Mouse (Mus musculus) hindbrain, embryonic 10.5 days (tissue): ENCODE data around the gene Dok7. TPM values are rescaled to one million over a fixed set of nuclear protein-coding genes. Genes with fewer than 3 reads are reported as not detected.
A peak's percentile ranks its signal among the peaks of the same experiment; 100 is the strongest.

Experiments
- DNase-seq: peaks from one replicate; pipeline ENCODE4 v3.0.0-alpha.2; 2017; ENCODE audit warnings: low spot score
- H3K27ac ChIP-seq: fragments of 300-500 bp; sonication (generic); 2 replicates; pipeline ENCODE4 v1.5.1; 2016; ENCODE audit warnings: mild to moderate bottlenecking, moderate library complexity
- H3K27me3 ChIP-seq: fragments of 300-500 bp; sonication (generic); 2 replicates; pipeline ENCODE4 v1.6.1; 2016; ENCODE audit warnings: mild to moderate bottlenecking; ENCODE audit not compliant: poor library complexity, insufficient read depth, severe bottlenecking
- H3K36me3 ChIP-seq: fragments of 300-500 bp; sonication (generic); 2 replicates; pipeline ENCODE4 v1.6.1; 2016; ENCODE audit warnings: mild to moderate bottlenecking, moderate library complexity
- H3K4me1 ChIP-seq: fragments of 300-500 bp; sonication (generic); replicated peaks from 2 replicates; pipeline ENCODE4 v1.6.1; 2016; ENCODE audit warnings: mild to moderate bottlenecking
- H3K4me3 ChIP-seq: fragments of 300-500 bp; sonication (generic); 2 replicates; pipeline ENCODE4 v1.5.1; 2016; ENCODE audit warnings: mild to moderate bottlenecking, moderate library complexity
- H3K9me3 ChIP-seq: fragments of 300-500 bp; sonication (generic); 2 replicates; pipeline ENCODE4 v1.6.1; 2016; ENCODE audit warnings: mild to moderate bottlenecking, moderate library complexity
- WGBS: fragments of 180-500 bp; shearing (Covaris S2); methylation state at CpG from one replicate; pipeline ENCODE4 v1.1.7; 2016; 5-methylcytosine and 5-hydroxymethylcytosine counted together
- polyA plus RNA-seq: library from polyadenylated mRNA; unstranded; fragments of >200 nt; fragmentation: Nextera tagmentation; extraction: Ambion mirVana; gene quantifications from 2 replicates; pipeline ENCODE4 v1.2.1, GENCODE M21; 2016

Gene Dok7
- polyA plus RNA-seq, result 0.30 and 0.52 TPM in 2 replicates

- peak within 1 kb of the TSS; percentile 71 for H3K27ac ChIP-seq
- no peaks in the 10 kb centered on the region for H3K36me3 ChIP-seq
- peaks cover 29% of the 10 kb centered on the region for H3K4me1 ChIP-seq
- H3K4me3 ChIP-seq, result peak within 1 kb of the TSS; percentile 69
- WGBS, result under 1% methylated on average over 74 of the region's 74 CpGs
- peak; percentile 46 for DNase-seq
- peaks cover 61% of the 10 kb centered on the region for H3K27me3 ChIP-seq
- no peaks in the 10 kb centered on the region for H3K9me3 ChIP-seq
Observed at GRCm38 (mm10) chr5:35056604-35057432, at the start of gene Dok7. Gene Dok7 (plus strand): TSS chr5:35056766.

DNA sequence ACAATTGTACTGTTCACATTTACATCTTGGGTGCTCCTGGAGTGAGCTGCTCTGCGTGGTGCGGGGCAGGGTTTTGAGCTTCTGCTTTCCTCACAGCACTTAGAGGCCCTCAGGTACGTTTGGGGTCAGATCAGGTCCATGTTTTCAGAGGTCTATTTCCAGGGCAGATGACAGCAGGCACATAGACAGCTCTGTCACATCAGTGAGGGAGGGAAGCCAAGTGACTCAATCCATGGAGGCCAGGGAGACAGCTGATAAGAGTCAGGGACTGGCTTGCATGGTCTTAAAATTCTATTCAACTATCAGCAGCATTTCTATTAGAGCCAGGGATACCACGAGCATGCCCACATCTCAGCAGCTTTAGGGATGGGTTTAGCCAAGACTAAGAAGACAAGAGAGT, 47.4 kb upstream of the Dok7 start:
- 93% methylated on average over 4 of the region's 4 CpGs for WGBS
- no peaks in the 10 kb centered on the region for H3K27me3 ChIP-seq
- peaks cover 11% of the 10 kb centered on the region for H3K4me1 ChIP-seq
- peaks cover 75% of the 10 kb centered on the region for H3K36me3 ChIP-seq
- DNase-seq, result no peak
- H3K4me3 ChIP-seq, result no peak overlapping the region
- no peak overlapping the region for H3K27ac ChIP-seq
- H3K9me3 ChIP-seq, result no peaks in the 10 kb centered on the region

DNA sequence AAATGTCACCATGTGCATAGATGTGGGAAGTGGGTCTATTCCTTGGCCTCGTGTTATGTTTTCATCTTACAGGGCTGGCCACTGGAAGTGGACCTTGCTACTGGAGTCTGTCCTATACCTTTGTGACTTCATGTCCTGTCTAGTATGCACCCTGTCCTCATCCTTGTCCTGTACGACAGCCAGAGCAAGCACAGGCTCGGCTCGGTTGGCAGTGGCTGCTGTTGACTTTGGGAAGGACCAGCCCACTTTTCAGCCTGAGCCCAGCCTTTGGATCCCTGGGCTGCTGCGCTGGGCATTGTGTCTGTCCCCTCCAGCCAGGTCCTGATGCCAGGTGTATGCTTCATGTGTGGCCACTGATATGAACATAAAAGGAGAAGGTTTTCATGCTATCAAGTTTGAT, 45.9 kb upstream of the Dok7 start:
- H3K4me3 ChIP-seq, result no peak overlapping the region
- WGBS, result 88% methylated on average over 5 of the region's 5 CpGs
- no peak overlapping the region for H3K27ac ChIP-seq
- H3K27me3 ChIP-seq, result no peaks in the 10 kb centered on the region
- peaks cover 74% of the 10 kb centered on the region for H3K36me3 ChIP-seq
- no peak for DNase-seq
- H3K9me3 ChIP-seq, result no peaks in the 10 kb centered on the region
- peaks cover 16% of the 10 kb centered on the region for H3K4me1 ChIP-seq

GRCm38 (mm10) chr5:35011156-35011923, 45.2 kb upstream of the Dok7 start:
- peaks cover 75% of the 10 kb centered on the region for H3K36me3 ChIP-seq
- H3K4me3 ChIP-seq, result no peak overlapping the region
- 97% methylated on average over 6 of the region's 6 CpGs for WGBS
- no peaks in the 10 kb centered on the region for H3K27me3 ChIP-seq
- peaks cover 16% of the 10 kb centered on the region for H3K4me1 ChIP-seq
- H3K27ac ChIP-seq, result no peak overlapping the region
- no peaks in the 10 kb centered on the region for H3K9me3 ChIP-seq
- DNase-seq, result no peak

GRCm38 (mm10) chr5:35014036-35014435, 42.5 kb upstream of the Dok7 start:
- Histone ChIP-seq H3K9me3 (no peaks in the 10 kb centered on the region), H3K4me1 (peaks cover 16% of the 10 kb centered on the region), H3K27ac (peak overlapping the region; percentile 54), H3K36me3 (peaks cover 73% of the 10 kb centered on the region), H3K27me3 (no peaks in the 10 kb centered on the region), H3K4me3 (no peak overlapping the region)
- WGBS, result 55% methylated on average over 6 of the region's 6 CpGs
- DNase-seq, result peak; percentile 13

GRCm38 (mm10) chr5:35019673-35020300, 36.8 kb upstream of the Dok7 start:
- 89% methylated on average over 9 of the region's 9 CpGs for WGBS

DNA sequence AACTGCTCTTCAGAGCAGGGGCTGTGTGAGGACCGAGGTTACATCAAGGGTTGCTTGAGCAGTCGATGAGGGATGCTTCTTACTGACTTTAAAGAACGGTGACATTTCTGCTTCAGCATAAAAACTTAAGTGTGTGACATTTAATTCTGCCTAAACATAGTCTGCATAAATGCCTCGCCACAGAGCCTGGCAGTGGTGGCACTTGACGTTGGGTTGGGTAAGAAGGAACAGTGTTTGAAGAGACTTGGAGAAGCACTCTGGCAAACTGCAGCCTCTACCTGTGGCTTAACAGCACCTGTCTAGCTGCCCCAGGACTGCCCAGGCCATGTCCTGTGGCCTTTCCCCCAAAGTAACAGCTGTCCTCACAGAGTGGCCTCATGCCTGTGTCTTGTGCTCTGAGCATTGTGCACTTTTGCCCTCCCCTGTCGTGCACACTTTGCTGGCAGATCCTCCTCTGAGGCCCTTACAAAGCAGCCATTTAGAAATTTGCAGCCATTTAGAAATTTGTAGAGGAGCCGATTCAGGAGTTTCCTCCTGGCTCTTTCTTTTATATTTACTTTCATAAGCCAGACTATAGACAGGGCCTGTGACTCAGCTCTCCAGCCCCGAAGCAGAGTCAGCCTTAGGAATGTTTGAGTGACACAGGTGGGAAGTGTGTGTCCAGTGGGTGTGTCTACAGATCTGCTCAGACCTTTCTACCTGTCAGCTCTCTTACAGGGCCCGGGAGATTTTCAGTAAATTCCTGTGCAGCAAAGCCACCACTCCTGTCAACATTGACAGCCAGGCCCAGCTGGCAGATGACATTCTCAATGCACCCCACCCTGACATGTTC, 35.9 kb upstream of the Dok7 start:
- Histone ChIP-seq H3K27me3 (no peaks in the 10 kb centered on the region), H3K9me3 (no peaks in the 10 kb centered on the region), H3K27ac (no peak overlapping the region), H3K4me1 (peaks cover 12% of the 10 kb centered on the region), H3K36me3 (peaks cover 91% of the 10 kb centered on the region), H3K4me3 (no peak overlapping the region)
- no peak for DNase-seq
- WGBS, result 84% methylated on average over 9 of the region's 9 CpGs

More at GRCm38 (mm10) chr5:35019673-35020300, 36.8 kb upstream of the Dok7 start:
- Histone ChIP-seq H3K4me1 (peaks cover 12% of the 10 kb centered on the region), H3K4me3 (no peak overlapping the region), H3K27ac (no peak overlapping the region), H3K36me3 (peaks cover 90% of the 10 kb centered on the region), H3K27me3 (no peaks in the 10 kb centered on the region), H3K9me3 (no peaks in the 10 kb centered on the region)
- DNase-seq, result no peak

DNA sequence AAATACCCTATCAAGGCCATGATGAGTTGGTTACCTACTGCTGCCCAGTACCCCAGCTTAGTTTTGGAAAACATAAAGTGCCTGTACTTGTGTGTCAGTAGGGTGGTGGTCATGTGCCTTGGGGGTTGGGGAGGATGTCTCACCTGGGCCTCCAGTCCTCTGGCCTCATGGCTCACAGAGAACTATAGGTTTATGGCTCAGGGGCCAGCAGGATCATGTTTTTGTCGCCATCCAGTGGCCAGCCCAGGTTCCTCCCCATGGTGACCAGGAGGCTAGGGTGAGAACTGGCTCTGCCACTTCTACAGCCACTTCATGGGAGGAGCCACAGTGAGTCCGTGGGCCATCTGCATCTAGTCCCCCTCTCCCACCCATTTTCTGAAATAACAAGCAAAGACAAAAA, 31.6 kb upstream of the Dok7 start:
- H3K36me3 ChIP-seq, result peaks cover 100% of the 10 kb centered on the region

DNA sequence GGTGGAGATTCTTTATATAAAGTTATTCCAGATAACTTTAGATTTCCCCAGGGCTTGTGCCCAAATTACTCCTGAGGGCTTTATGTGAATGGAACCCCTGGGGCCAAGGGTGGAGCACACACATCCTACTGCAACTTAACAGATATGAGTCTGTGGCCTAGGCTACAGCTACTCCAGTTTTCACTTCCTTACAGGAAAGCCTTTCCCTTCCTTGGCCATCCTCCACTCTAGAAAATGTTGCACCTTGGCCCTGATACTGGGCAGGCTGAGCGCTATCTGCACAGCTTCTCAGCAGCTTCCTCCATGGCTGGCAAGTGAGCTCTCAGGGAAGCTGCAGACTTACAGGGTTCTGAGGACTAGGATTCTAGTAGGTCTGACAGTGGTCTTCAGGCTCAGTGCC, 27.3 kb upstream of the Dok7 start:
- Histone ChIP-seq H3K27ac (no peak overlapping the region), H3K9me3 (no peaks in the 10 kb centered on the region), H3K27me3 (no peaks in the 10 kb centered on the region), H3K4me3 (no peak overlapping the region), H3K36me3 (peaks cover 100% of the 10 kb centered on the region), H3K4me1 (peaks cover under 1% of the 10 kb centered on the region)
- DNase-seq, result no peak
- WGBS, result 94% methylated on average over 1 of the region's 1 CpGs

More for the DNA sequence above, 31.6 kb upstream of the Dok7 start:
- H3K27ac ChIP-seq, result no peak overlapping the region
- H3K4me3 ChIP-seq, result no peak overlapping the region
- WGBS, result 31% methylated on average over 2 of the region's 2 CpGs
- no peaks in the 10 kb centered on the region for H3K27me3 ChIP-seq
- peaks cover 12% of the 10 kb centered on the region for H3K4me1 ChIP-seq
- no peaks in the 10 kb centered on the region for H3K9me3 ChIP-seq
- DNase-seq, result peak; percentile 48

- DNase-seq, result no peak
- H3K27me3 ChIP-seq, result no peaks in the 10 kb centered on the region
- WGBS, result 94% methylated on average over 5 of the region's 5 CpGs
- no peaks in the 10 kb centered on the region for H3K9me3 ChIP-seq
- H3K36me3 ChIP-seq, result peaks cover 100% of the 10 kb centered on the region
- H3K4me3 ChIP-seq, result no peak overlapping the region
- no peaks in the 10 kb centered on the region; the same call in 1 of the 2 replicates for H3K4me1 ChIP-seq
- no peak overlapping the region for H3K27ac ChIP-seq
Observed at GRCm38 (mm10) chr5:35029755-35030154, 26.8 kb upstream of the Dok7 start.

DNA sequence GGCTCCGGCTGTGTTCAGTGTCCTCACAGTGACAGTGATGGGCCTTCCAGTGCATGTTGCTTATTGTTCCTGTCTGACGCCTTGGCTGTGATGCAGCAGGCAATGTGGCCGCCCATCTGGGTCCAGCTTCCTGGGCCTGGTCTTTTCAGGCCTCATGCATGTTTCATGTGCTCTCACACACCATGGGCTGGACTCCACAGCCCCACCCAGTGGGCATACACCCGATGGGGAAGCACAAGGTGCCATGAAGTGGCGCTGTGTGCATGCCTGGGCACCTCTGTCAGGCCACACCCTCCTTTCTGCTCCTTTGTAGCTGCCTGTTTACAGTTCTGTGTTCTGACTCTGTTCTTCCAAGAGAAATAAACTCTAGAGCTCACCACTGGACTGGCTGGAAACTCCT, 23.5 kb upstream of the Dok7 start:
- no peak for DNase-seq
- Histone ChIP-seq H3K27me3 (no peaks in the 10 kb centered on the region), H3K4me3 (no peak overlapping the region), H3K27ac (peak overlapping the region; percentile 25; the same call in 1 of the 2 replicates), H3K36me3 (peaks cover 88% of the 10 kb centered on the region), H3K9me3 (no peaks in the 10 kb centered on the region), H3K4me1 (no peaks in the 10 kb centered on the region; the same call in 1 of the 2 replicates)
- 85% methylated on average over 5 of the region's 5 CpGs for WGBS

- Histone ChIP-seq H3K27ac (no peak overlapping the region), H3K9me3 (no peaks in the 10 kb centered on the region), H3K4me1 (no peaks in the 10 kb centered on the region; the same call in 1 of the 2 replicates), H3K27me3 (no peaks in the 10 kb centered on the region), H3K36me3 (peaks cover 82% of the 10 kb centered on the region), H3K4me3 (no peak overlapping the region)
- WGBS, result 86% methylated on average over 1 of the region's 1 CpGs
- no peak for DNase-seq
Observed at GRCm38 (mm10) chr5:35033619-35034018, 22.9 kb upstream of the Dok7 start.
